Mouse (Mus musculus) layer of hippocampus, postnatal 14 days (tissue): ENCODE measurements at regions not wholly inside any gene's neighbourhood (a gene's known extent, or its start where the extent isn't known, plus 50 kb on each side); places are given as distances from the start of the nearest gene placed in this dataset.
"Not testable (repeated sequence)": the region's sequence is repeated elsewhere in the genome, so short reads cannot be mapped to it uniquely, and the experiment has no call there.

ENCODE experiments used
- DNase-seq, 2 experiments: peaks; one replicate each; pipeline ENCODE4 v3.0.0; 2021 to 2022; ENCODE audit warnings: low spot score in 2 of 2, mixed read lengths in 1 of 2

DNA sequence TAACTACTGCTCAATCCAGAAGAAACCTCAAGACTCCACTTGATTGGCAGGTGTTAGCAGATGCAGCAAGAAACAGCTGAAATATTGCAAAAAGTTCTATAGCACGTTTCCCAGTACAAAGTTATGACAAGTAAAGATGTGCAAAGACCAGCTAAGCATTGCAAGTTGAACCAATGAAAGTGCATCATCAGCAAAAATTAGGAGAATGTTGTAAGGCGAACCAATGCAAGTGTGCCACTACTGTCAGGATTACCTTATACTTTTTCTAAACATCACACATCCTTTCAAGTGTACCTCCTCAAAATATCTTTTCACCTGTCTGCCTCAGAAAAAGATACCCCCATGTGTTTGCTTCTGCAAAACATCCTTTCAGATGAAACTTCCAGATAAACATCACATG, 244.7 kb downstream of the Slco6d1 start:
- DNase-seq, result no peak

DNA sequence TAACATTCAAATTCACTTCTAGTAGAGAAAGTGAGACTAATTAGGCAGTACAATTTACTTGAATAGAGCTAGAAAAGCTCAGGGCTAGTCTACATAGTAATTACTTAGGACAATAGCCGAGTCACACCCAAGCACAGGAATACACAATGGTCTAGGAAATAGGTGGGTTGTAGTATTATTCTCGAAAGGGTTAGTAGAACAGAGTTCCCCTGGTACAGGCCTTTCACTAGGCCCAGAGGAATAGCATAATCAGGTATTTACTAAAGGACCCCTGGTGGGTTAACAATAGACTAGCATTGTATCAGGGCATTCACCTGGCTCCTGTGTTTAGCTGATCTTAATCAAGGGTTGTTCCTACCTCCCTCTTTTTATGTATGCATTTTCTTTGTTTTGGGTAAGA, 246.5 kb downstream of the Slco6d1 start:
- not testable (repeated sequence) for DNase-seq

DNA sequence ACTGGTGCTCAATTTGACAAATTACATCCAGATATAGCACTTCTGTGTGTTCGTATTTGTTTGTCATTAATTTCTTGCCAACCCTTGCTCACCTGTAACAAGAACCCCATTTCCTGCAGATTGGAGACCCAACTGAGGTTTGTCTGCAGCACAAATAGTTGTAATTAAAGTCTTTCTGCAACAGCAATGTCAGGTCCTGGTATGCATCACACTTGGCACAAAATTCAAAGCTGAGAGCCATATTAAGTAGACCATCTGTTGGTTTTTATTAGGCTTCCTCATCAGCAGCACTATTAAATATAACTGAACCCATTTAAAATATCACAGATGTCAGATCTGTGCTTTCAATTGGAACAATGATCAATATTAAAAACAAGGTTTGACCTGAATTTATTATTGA, 247.0 kb downstream of the Slco6d1 start:
- peak; percentile 8 to 76 for DNase-seq

DNA sequence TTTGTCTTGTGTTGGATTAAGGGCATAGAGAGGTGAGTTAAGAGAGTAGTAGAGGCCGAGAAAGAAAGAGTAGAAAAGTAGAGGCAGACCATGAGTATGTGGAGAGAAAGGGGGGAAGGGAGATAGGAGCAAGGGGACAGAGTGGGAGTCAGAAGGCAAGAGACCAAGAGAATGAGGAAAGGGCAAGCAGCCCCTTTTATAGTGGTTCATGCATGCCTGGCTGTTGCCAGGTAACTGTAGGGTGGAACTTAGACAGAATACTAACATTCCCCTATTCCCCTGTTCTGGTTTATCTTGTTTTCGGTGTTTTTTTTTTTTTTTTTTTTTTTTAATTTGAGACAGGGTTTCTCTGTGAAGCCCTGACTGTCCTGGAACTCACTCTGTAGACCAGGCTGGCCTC, 247.7 kb downstream of the Slco6d1 start:
- DNase-seq, result no peak

DNA sequence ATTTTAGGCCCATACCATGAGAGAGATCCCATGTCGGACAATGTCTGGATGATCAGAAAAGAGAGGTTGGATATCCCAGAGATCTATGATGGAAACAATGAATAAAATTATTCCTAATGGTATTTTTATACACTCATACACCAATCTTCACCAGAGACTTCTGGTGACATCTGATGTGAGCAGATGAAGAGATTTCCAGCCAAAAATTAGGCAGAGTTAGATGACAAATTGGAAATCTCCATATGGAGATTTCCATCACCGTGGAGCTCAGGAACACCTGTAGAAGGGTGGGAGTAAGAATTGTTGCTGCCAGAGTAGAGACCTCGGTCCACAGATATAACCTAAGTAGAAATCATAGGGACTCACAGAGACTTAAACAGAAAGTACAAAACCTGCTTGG, 257.8 kb downstream of the Slco6d1 start:
- peak; percentile 12 to 56 for DNase-seq

DNA sequence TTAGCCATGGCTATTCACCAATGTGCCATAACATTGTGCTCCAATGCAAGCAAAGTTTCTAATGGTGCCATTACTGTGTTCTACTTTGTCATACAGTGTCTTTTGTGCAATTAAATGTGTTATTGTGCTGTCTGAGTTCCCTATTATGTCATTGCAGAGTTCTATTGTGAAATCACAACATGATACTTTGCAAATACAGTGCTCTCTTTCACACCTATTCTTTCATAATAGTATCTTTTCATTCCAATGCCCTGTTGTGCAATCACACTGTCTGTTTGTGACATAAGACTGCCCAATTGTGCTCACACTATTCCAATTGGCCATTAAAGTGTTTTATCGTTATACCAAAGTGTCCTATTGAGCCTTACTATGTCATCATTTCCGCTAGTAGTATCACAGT, 292.9 kb downstream of the Slco6d1 start:
- DNase-seq, result no peak

DNA sequence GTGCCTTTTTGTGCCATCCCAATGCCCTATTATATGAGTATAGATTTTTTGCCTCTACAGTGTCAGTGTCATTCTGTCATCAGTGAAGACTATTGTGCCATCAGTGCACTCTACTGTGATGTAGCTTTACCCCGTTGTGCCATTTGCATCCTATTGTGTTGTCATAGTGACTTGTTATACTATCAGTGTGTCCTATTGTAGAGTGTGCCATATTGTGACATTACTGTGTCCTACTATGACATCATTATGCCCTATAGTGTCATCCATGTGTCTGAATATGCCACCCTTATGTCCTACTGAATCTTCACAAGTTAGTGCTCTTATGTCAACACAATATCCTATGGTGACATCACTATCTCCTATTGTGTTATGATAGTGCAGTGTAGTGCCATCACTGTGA, 293.4 kb downstream of the Slco6d1 start:
- no peak for DNase-seq

DNA sequence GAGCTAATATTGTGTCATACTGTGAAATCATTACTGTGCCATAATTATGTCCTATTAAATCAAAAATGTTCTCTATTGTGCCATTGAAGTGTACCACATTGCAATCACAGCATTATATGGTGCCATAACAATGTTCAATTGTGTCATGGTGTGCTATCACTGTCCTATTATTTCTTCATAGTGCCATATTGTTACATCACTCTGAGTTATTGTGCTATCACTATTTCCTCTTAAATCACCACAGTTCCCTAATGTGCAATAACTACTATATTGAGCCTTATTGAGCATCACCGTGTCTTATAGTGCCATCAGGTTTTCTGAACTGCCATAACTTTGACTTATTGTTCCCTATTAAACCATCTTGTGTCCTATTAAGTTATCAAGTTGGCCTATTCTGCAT, 299.7 kb downstream of the Slco6d1 start:
- no peak for DNase-seq

DNA sequence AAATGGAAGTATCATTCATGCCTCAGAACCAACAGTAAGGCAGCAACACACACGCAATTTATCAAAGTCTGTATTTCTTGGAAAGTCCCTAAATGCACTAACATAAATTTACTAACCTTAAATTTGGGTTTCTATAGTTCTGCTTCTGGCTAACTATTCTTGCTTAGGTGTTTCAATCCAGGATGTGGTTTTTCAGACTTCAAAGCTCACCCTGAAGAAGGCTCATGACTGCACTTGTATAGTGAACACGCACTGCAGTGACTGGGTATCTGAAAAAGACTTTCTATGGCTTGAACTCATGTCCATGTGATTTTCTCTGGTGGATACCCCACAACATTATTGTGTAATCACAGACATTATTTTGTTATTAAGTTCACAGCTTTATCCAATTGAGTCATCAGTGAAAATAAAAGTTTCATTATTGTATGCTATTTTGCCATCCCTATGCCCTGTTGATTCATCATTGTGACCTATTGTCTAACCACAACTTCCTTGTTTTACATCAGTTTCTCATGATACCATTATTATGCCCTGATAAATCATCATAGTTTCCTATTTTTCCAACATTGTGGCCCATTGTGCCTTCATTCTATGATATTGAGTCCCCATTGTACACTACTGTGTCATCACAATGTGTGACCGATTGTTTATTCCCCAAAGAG, 306.6 kb downstream of the Slco6d1 start:
- DNase-seq, result no peak

DNA sequence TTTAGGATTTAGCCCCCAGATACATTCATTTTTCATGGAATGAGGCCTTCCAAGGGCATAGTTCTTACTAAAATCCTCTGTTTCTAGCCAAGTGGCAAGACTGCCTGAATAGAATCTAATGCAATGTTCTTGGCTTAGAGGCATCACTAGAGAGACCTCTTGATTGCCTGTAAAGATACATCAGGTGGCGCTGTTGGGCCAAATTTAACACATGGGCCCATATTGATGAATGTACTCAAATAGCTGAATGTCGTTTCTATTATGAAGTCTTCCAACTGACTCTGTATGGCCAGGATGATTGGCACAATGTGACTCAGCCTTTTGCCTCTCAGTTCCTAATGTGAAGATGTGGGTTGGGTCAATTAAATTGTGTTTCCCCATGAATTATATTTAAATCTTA, 328.0 kb downstream of the Slco6d1 start:
- DNase-seq, result peak; percentile 32 to 60

DNA sequence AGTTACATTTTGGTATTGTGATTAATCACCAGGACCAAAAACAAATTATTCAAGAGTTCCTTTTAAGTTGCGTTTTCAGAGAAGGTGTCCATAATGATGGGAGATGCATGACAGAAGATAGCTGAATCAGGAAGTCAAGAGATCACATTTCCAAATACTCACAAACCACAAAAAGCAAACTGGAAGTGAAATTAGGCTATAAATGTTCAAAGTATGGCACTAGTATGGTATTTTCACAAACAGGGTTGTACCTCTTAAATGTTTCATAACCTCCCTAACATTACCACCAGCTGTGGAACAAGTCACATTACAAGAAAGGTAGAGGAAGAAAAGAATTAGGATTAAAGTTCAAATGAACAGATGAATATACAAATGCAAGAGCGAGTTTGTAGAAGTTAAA, 367.6 kb downstream of the Slco6d1 start:
- no peak for DNase-seq

DNA sequence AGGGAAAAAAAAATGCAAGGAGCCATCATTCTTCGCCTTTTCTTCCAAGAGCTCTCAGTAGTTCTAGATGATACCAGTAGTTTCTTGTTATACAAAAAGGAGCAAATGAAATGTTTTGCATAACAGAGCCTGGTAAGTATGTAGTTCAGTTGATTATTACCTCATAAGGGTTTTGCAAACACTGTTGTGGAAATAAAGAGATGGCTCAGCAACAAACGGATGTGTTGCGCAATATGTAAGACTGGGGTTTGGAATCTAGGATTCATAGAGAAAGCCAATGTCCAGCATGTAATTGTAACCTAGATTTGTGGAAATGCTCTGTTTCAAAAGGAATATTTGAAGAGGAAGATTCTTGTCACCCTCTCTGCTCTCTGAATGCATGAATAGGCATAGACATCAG, 372.4 kb downstream of the Slco6d1 start:
- no peak for DNase-seq

DNA sequence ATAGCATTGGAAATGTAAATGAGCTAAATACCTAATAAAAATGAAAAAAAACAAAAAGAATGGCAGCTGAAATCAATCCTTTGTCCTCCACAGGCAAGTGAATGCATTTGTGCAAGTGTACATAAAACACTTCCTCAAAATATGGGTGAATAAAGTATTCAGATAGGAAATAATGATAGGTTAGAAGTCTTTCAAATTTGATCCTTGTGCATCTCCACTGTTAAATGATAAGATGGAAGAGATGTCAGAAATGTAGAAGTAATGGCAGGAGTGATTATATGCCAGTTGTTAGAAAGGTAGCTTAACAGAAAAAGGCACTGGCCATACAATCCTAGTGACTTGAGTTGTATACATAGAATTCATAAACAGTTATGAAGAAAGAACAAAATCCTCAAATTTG, 391.6 kb downstream of the Slco6d1 start:
- DNase-seq, result no peak

DNA sequence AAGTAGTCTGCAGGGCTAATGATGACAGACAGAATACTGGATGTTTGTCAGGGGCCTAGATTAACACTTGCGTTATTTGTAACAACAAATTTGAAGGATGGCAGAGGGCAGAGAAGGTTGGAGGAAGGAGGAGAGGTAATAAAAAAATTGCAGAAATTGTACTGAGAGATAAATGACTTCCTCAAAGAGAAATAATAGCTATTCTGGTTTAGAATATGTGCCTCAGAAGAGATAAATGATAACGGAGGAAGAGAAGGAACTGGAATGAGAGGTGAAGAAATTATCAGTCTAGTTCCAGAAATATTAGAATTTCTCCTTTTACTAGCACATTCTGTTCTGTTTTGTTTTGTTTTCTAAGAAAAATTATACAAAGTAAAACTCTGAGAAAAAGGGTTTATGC, 393.1 kb downstream of the Slco6d1 start:
- DNase-seq, result no peak

DNA sequence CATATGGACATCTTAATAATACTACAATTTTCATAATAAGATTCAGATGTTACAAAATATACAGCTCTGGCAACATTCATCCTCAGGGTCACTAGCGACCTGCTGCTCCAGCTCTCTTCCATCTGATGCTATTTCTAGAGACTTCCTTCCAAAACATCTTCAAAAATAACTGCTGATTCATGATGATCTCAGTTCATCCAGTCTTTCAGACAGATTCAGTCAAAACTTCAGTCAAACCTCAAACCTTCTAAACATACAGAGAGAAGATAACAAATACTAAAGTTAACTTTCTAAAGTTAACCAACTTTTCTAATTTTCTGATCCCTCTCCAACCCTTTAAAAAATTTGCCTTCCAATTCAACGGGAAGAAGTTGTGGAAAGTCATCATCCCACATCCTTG, 397.2 kb downstream of the Slco6d1 start:
- DNase-seq, result no peak

DNA sequence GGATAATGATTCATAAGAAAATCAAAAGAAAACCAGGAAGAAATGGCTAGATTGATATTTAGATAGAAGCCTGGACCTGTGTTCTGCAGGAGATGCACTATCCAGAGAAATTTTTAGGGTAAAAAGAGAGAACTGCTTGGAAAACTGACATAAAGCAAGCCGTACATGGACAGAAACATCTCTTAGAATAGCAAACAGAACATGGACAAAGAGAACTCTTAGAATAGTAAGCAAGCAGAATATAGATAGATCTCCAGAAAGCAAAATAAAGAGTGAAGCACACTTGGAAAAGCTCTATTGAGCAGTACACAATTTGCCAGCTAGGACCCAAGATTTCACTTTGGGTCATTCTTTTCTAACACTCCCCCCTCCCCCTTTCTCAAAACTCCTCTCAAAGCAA, 439.3 kb downstream of the Slco6d1 start:
- DNase-seq, result no peak

DNA sequence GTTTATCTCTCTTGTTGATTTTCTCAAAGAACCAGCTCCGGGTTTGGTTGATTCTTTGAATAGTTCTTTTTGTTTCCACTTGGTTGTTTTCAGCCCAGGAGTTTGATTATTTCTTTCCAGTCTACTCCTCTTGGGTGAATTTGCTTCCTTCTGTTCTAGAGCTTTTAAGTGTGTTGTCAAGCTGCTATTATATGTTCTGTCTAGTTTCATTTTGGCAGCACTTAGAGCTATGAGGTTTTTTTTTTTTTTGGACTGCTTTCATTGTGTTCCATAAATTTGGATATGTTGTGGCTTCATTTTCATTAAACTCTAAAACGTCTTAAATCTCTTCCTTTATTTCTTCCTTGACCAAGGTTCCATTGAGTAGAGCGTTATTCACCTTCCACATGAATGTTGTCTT, 485.3 kb downstream of the Slco6d1 start:
- no peak for DNase-seq

DNA sequence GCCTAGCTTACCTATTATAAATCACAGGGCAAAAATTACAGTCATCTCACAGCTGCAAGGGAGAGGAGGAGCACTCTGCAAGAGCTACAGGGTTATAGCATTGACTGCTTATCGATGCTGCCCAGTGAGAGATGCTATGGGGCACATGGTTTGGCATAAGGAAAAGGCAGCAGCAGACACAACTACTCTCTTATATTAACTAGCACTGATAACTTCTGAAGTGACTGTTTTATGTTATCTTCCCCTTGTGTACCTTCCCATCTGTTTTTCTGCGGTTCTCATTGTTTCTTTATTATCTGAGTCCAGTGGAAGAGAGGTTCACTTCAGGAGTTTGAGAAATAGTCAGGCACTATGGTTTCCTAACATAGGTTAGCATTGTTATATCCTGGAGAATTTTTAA, 502.1 kb downstream of the Slco6d1 start:
- no peak for DNase-seq

DNA sequence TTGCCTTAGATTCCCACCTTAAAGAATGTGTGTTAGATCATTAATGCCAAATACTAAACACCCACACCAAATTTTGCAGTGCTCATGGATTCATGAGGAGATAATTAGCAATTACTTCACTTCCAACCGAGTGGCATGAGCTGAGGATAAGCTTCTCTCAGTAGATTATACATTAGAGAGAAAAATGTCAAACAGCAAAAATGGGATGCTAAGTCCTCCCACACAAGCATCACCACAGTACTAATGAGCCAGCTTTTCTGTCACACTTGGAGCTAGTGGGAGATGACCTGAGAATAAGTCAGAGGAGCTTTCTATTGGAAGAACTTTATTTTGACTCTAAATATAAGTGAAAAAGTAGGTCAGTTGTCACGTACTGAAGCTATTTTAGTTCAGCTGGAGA, 504.0 kb downstream of the Slco6d1 start:
- peak in 1 of 2 experiments; percentile 7 for DNase-seq

DNA sequence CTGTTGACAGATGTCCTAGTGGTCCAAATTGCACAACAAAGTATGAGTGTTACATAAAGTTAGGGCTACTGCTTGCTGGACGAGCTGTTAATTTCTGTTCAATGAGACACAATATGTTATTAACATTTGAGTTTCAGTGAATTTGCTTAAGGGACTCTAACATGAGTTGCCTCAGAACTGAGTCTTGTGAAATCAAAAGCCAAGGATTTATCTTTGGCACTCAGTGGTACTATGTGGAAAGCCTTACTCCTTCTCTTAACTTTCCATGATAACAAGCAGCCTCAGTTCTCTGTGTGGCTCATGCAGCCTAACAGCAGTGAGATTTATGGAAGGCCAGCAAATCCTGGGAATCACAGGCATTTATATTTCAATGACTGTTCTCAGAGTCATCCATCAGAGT, 510.0 kb downstream of the Slco6d1 start:
- DNase-seq, result no peak

DNA sequence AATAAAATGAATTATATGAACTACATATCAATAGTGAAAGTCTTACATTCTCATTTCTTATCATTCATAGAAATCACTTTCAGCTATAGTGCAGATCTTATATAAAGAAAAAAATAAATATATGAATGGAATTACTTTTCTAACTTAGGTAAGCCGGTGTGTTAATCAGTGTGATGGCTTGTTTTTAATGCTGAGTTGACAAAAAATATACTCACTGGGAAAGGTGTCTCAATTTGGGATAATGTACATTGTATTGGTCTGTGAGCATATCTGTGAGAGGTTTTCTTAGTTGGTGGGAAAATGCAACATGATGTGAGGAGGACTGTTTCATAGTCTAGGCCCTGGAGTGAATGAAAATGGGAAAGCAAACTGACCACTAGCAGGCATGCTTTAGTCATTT, 511.3 kb downstream of the Slco6d1 start:
- no peak for DNase-seq

DNA sequence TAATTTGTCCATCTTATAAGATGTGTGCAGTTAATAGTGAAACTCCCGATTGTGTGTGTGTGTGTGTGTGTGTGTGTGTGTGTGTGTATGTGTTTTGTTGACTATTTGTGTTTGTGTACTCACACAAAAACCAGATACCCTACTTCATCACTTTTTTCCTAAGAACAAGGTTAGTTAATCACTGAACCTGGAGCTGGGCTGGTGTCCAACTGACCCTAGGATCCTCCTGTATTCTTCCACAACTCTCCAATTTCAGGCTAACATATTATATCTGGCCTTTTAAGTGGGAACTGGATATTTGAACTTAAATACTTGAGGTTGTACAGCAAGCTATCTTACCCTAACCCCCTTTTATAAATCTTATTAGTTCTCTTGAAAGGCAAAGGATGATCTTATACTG, 556.8 kb downstream of the Slco6d1 start:
- no peak for DNase-seq
